Mouse (Mus musculus) CH12.LX (cell line): ENCODE data around the gene Heyl. TPM values are rescaled to one million over a fixed set of nuclear protein-coding genes. Genes with fewer than 3 reads are reported as not detected.

Experiments used
- DNase-seq: peaks from one replicate; pipeline ENCODE4 v3.0.0-alpha.2; 2013; ENCODE audit errors: extremely low read depth
- H3K27ac ChIP-seq: 2 replicates; pipeline ENCODE4 v1.5.1; 2012; ENCODE audit warnings: low read depth, mild to moderate bottlenecking, control low read depth, moderate library complexity; ENCODE audit not compliant: insufficient read depth
- H3K27me3 ChIP-seq: replicated peaks from 2 replicates; pipeline ENCODE3; 2012; ENCODE audit warnings: inconsistent platforms
- H3K36me3 ChIP-seq, 2 experiments: replicated peaks in 1 of 2; 2 replicates each; pipeline versions ENCODE3 to v1.6.1; 2012; ENCODE audit warnings: inconsistent platforms in 1 of 2, low read length in 1 of 2, mild to moderate bottlenecking in 1 of 2, mixed read lengths in 1 of 2, moderate library complexity in 1 of 2; ENCODE audit not compliant: control insufficient read depth in 1 of 2, insufficient read depth in 1 of 2
- H3K4me1 ChIP-seq, 2 experiments: 2 replicates each; pipeline ENCODE4 v1.6.1; 2012; ENCODE audit warnings: inconsistent platforms in 1 of 2, moderate library complexity in 1 of 2; ENCODE audit not compliant: insufficient read depth in 2 of 2, control insufficient read depth in 1 of 2
- H3K4me2 ChIP-seq: 2 replicates; pipeline ENCODE4 v1.6.1; 2012; ENCODE audit warnings: low read depth, mild to moderate bottlenecking, control low read depth; ENCODE audit not compliant: poor library complexity, insufficient read depth, severe bottlenecking
- H3K4me3 ChIP-seq, 3 experiments: fragments of 150-350 bp in 1 of 3; sonication (generic) in 1 of 3; replicated peaks in 1 of 3; 2 replicates each; pipeline versions ENCODE3 to v1.5.1; 2011 to 2012; ENCODE audit warnings: low read depth in 2 of 3, low read length in 2 of 3, mild to moderate bottlenecking in 2 of 3, moderate library complexity in 2 of 3, control low read depth in 1 of 3, improper control_type of control experiment in 1 of 3, inconsistent platforms in 1 of 3, mixed read lengths in 1 of 3; ENCODE audit not compliant: poor library complexity in 1 of 3
- H3K79me2 ChIP-seq: replicated peaks from 2 replicates; pipeline ENCODE4 v1.6.1; 2012; ENCODE audit warnings: mild to moderate bottlenecking, moderate library complexity; ENCODE audit not compliant: control insufficient read depth, poor library complexity, insufficient read depth, severe bottlenecking; ENCODE audit errors: extremely low read depth
- H3K9ac ChIP-seq: 2 replicates; pipeline ENCODE4 v1.6.1; 2012; ENCODE audit warnings: low read depth, mild to moderate bottlenecking, control low read depth, moderate library complexity; ENCODE audit not compliant: insufficient read depth
- H3K9me3 ChIP-seq: replicated peaks from 2 replicates; pipeline ENCODE3; 2012; ENCODE audit warnings: low read length, inconsistent platforms, mixed read lengths
- CHD1 ChIP-seq: IDR thresholded peaks from 2 replicates; pipeline ENCODE4 v1.6.1; 2012; ENCODE audit warnings: low read depth, low read length, improper control_type of control experiment, inconsistent platforms
- CHD2 ChIP-seq: IDR thresholded peaks from 2 replicates; pipeline ENCODE4 v1.6.1; 2011; ENCODE audit warnings: low read length, improper control_type of control experiment
- CTCF ChIP-seq, 2 experiments: IDR thresholded peaks in 1 of 2; conservative IDR thresholded peaks in 1 of 2; 2 replicates each; pipeline ENCODE4 v1.5.1; 2011 to 2012; ENCODE audit warnings: low read depth in 2 of 2, low read length in 2 of 2, improper control_type of control experiment in 1 of 2, inconsistent platforms in 1 of 2, mild to moderate bottlenecking in 1 of 2, moderate library complexity in 1 of 2
- E2F4 ChIP-seq: IDR thresholded peaks from 2 replicates; pipeline ENCODE4 v1.6.1; 2011; ENCODE audit warnings: low read depth, low read length, improper control_type of control experiment; ENCODE audit not compliant: insufficient replicate concordance
- ELF1 ChIP-seq: IDR thresholded peaks from 2 replicates; pipeline ENCODE4 v1.6.1; 2014; ENCODE audit warnings: low read depth, mild to moderate bottlenecking, inconsistent platforms, low read length, improper control_type of control experiment
- ETS1 ChIP-seq: conservative IDR thresholded peaks from 2 replicates; pipeline ENCODE4 v1.6.1; 2012; ENCODE audit warnings: low read depth, mild to moderate bottlenecking, inconsistent platforms, low read length, improper control_type of control experiment, moderate library complexity
- JUN ChIP-seq: IDR thresholded peaks from 2 replicates; pipeline ENCODE4 v1.6.1; 2011; ENCODE audit warnings: low read depth, mild to moderate bottlenecking, low read length, improper control_type of control experiment, moderate library complexity; ENCODE audit not compliant: insufficient read depth
- JUND ChIP-seq: conservative IDR thresholded peaks from 2 replicates; pipeline ENCODE4 v1.6.1; 2011; ENCODE audit warnings: low read depth, low read length, improper control_type of control experiment
- MAFK ChIP-seq: IDR thresholded peaks from 2 replicates; pipeline ENCODE4 v1.6.1; 2011; ENCODE audit warnings: low read length, improper control_type of control experiment; ENCODE audit not compliant: insufficient replicate concordance
- MAX ChIP-seq: IDR thresholded peaks from 2 replicates; pipeline ENCODE4 v1.6.1; 2011; ENCODE audit warnings: low read length, improper control_type of control experiment
- MEF2A ChIP-seq: IDR thresholded peaks from 2 replicates; pipeline ENCODE4 v1.6.1; 2014; ENCODE audit warnings: low read depth, mild to moderate bottlenecking, inconsistent platforms, low read length, improper control_type of control experiment, borderline replicate concordance
- MYC ChIP-seq: IDR thresholded peaks from 2 replicates; pipeline ENCODE4 v1.6.1; 2011; ENCODE audit warnings: low read depth, mild to moderate bottlenecking, improper control_type of control experiment, low read length
- NELFE ChIP-seq: IDR thresholded peaks from 2 replicates; pipeline ENCODE4 v1.6.1; 2011; ENCODE audit warnings: low read depth, low read length, improper control_type of control experiment
- POLR2A ChIP-seq: IDR thresholded peaks from 2 replicates; pipeline ENCODE4 v1.6.1; 2011; ENCODE audit warnings: low read depth, mild to moderate bottlenecking, improper control_type of control experiment, low read length
- RAD21 ChIP-seq: IDR thresholded peaks from 2 replicates; pipeline ENCODE4 v1.6.1; 2011; ENCODE audit warnings: low read depth, mild to moderate bottlenecking, low read length, improper control_type of control experiment, moderate library complexity
- SMC3 ChIP-seq: IDR thresholded peaks from 2 replicates; pipeline ENCODE4 v1.6.1; 2011; ENCODE audit warnings: low read depth, low read length, improper control_type of control experiment
- TBP ChIP-seq: conservative IDR thresholded peaks from 2 replicates; pipeline ENCODE4 v1.6.1; 2011; ENCODE audit warnings: low read depth, low read length, improper control_type of control experiment
- ZKSCAN1 ChIP-seq: IDR thresholded peaks from 2 replicates; pipeline ENCODE4 v1.6.1; 2012; ENCODE audit warnings: low read depth, inconsistent platforms, low read length, improper control_type of control experiment, borderline replicate concordance
- ZMIZ1 ChIP-seq: IDR thresholded peaks from 2 replicates; pipeline ENCODE4 v1.6.1; 2012; ENCODE audit warnings: low read depth, mild to moderate bottlenecking, inconsistent platforms, low read length, improper control_type of control experiment
- dilution Hi-C: fragments of 300-500 bp; cut with MboI; formaldehyde crosslinking; loops from 2 replicates; pipeline ENCODE4 v1.14.3; 2020; ENCODE audit warnings: low sequenced_read_pairs; ENCODE audit not compliant: extremely low pct_unique_long_range_greater_than_20kb, extremely low pct_ligation_motif_present
- in situ Hi-C: fragments of 300-500 bp; cut with MboI; formaldehyde crosslinking; loops from 3 replicates; pipeline ENCODE4 v1.14.3; 2019; ENCODE audit warnings: low sequenced_read_pairs, low pct_ligation_motif_present, low pct_unique_long_range_greater_than_20kb, mixed read lengths
- polyA plus RNA-seq: library from polyadenylated mRNA; unstranded; fragments of >175 nt; gene quantifications from 2 replicates; pipeline ENCODE4 v1.2.1, GENCODE M21; 2012; ENCODE audit warnings: low read depth; ENCODE audit not compliant: insufficient read length
- total RNA-seq, 2 experiments: library from RNA; depleted of rRNA; stranded (reverse); fragments of 300-350 nt in 1 of 2; fragments of >200 nt in 1 of 2; gene quantifications; 2 replicates each; pipeline ENCODE4 v1.2.3; 2012 to 2014

Gene Heyl
- total and polyA plus RNA-seq, 3 experiments: not detected

- dilution Hi-C loops: no loop called here
- peaks cover 82% of the 10 kb centered on the region for H3K27me3 ChIP-seq
- DNase-seq: no peak
- no peak for TF ChIP-seq NELFE
- TF ChIP-seq POLR2A: no peak
- no peak for TF ChIP-seq ZKSCAN1
- TF ChIP-seq ETS1: no peak
- no peak for TF ChIP-seq JUN
- TF ChIP-seq ELF1: no peak
- no peak for TF ChIP-seq MAFK
- no peak for TF ChIP-seq CHD2
- no peak for TF ChIP-seq TBP
- no peak for TF ChIP-seq ZMIZ1
- TF ChIP-seq MEF2A: no peak
- no peak for TF ChIP-seq E2F4
- no peak for TF ChIP-seq MYC
- no peak for TF ChIP-seq JUND
- no peak overlapping the region for H3K4me3 ChIP-seq
- H3K36me3 ChIP-seq: no peaks in the 10 kb centered on the region
- no peaks in the 10 kb centered on the region for H3K4me1 ChIP-seq
- no peak overlapping the region for H3K4me2 ChIP-seq
- no peak overlapping the region for H3K27ac ChIP-seq
- H3K9me3 ChIP-seq: no peaks in the 10 kb centered on the region
- H3K79me2 ChIP-seq: no peaks in the 10 kb centered on the region
- in situ Hi-C loops: no loop called here
- H3K9ac ChIP-seq: no peak overlapping the region
These were observed 36.7 kb upstream of the Heyl start for GRCm38 (mm10) chr4:123196695-123197094.

- Histone ChIP-seq H3K9ac (no peak overlapping the region), H3K79me2 (no peaks in the 10 kb centered on the region), H3K4me3 (no peak overlapping the region), H3K36me3 (no peaks in the 10 kb centered on the region), H3K27ac (no peak overlapping the region), H3K4me1 (no peaks in the 10 kb centered on the region), H3K4me2 (no peak overlapping the region), H3K9me3 (no peaks in the 10 kb centered on the region), H3K27me3 (peaks cover 72% of the 10 kb centered on the region)
- DNase-seq: peak; percentile 42
- in situ Hi-C loops (loop anchor here (5.0 kb wide), 1 partner anchor 43 kb away; no protein-coding TSS in a partner anchor), dilution Hi-C loops (no loop called here)
- no peak for TF ChIP-seq MAX
- peak; percentile 66 to 73 for TF ChIP-seq CTCF (conservative IDR thresholded peaks at IDR 0.05 in 1 of 2, IDR thresholded peaks at IDR 0.05 in 1 of 2; ENCODE audit: low read depth in 2 of 2, low read length in 2 of 2)
- no peak for TF ChIP-seq CHD1
- TF ChIP-seq SMC3: peak; percentile 66
- TF ChIP-seq RAD21: peak; percentile 23
- TF ChIP-seq JUN: no peak
These were observed 32.6 kb upstream of the Heyl start for GRCm38 (mm10) chr4:123200771-123201185.
